In genomic region chr1:157079384-157080025, GRCm38 (mm10) we compare ENCODE assay signal across 8 mouse cellular contexts. TPM values are rescaled to one million over a fixed set of nuclear protein-coding genes. Genes with fewer than 3 reads are reported as not detected.
DNase-seq lines count a peak whose midpoint lies in the region; ATAC-seq and TF ChIP-seq lines count a peak whose summit lies in the region.
"Had no signal": no experiment of that assay in that cellular context is flagged by ENCODE, and none has a peak within 500 bp of the region (broad histone marks: within the 10 kb centered on the region; RNA-seq: fewer than 3 reads in every experiment).

No protein-coding gene starts in this region.

- H3K4me3 ChIP-seq in hindbrain, postnatal 0 days (ENCODE audit: low read length), result no peak overlapping the region

- H3K4me2 ChIP-seq in hindbrain, postnatal 0 days (ENCODE audit: low read depth, low read length), result no peak overlapping the region

- no peak overlapping the region for H3K27ac ChIP-seq in hindbrain, postnatal 0 days

- peak; percentile 68 for DNase-seq in left cerebral cortex, postnatal 4 days
- DNase-seq in left cerebral cortex, postnatal 36 days (ENCODE audit: low spot score in 2 of 2), result no peak
- DNase-seq in Muller cell, postnatal 12 days (ENCODE audit: inconsistent ontology term), result peak; percentile 97
- peak; percentile 72 for DNase-seq in hindbrain, postnatal 0 days (ENCODE audit: low spot score)
- peak; percentile 50 to 63 for DNase-seq in lung, postnatal 4 days
- DNase-seq in thymus, postnatal 0 days (ENCODE audit: low spot score), result peak; percentile 73

- TF ChIP-seq CTCF in hindbrain, postnatal 0 days (IDR thresholded peaks at IDR 0.05; ENCODE audit: low read depth), result peak; percentile 84

- intact Hi-C loops in left cerebral cortex, postnatal 4 days (cut with DNase I), result loop anchor here (5.0 kb wide), 1 partner anchor 162 kb away; no protein-coding TSS in a partner anchor
- intact Hi-C loops in left cerebral cortex, postnatal 36 days (cut with DNase I), result loop anchor here (2.0 kb wide), 1 partner anchor 337 kb away; no protein-coding TSS in a partner anchor

- no peaks in the 10 kb centered on the region for H3K9me3 ChIP-seq in hindbrain, postnatal 0 days (ENCODE audit: low read length)

- H3K9ac ChIP-seq in hindbrain, postnatal 0 days (replicated peaks; ENCODE audit: low read length), result no peak overlapping the region

- H3K4me1 ChIP-seq in hindbrain, postnatal 0 days (ENCODE audit: insufficient read depth, low read length), result no peaks in the 10 kb centered on the region

- 33% methylated on average over 11 of the region's 11 CpGs for WGBS in hindbrain, postnatal 0 days

- no peaks in the 10 kb centered on the region for H3K36me3 ChIP-seq in hindbrain, postnatal 0 days (ENCODE audit: insufficient read depth, low read length)

- ATAC-seq in common myeloid progenitor, adult 5-6 weeks (replicated peaks; ENCODE audit: low read depth, poor library complexity, severe bottlenecking), result peak; percentile 43; the same call in 1 of the 2 replicates
- ATAC-seq in hindbrain, postnatal 0 days, result peak; percentile 33; the same call in 1 of the 2 replicates

- no peaks in the 10 kb centered on the region for H3K27me3 ChIP-seq in hindbrain, postnatal 0 days (ENCODE audit: insufficient read depth, low read length)

RNA-seq across cellular contexts. Expression of gene Tex35, which starts 29.0 kb away (rescaled TPM):
- under 1 TPM in 1 of 2 experiments, not detected in 1; 0.50 TPM for total RNA-seq in left cerebral cortex, postnatal 4 days (2021)
- total RNA-seq in left cerebral cortex, postnatal 36 days (2021), result not detected
- total RNA-seq in common myeloid progenitor, adult 5-6 weeks (2017), result not detected in 2 replicates
- not detected in 2 replicates for total RNA-seq in hindbrain, postnatal 0 days (2014; rRNA removed)
- polyA plus RNA-seq in hindbrain, postnatal 0 days (2015; fragmentation: Nextera tagmentation; extraction: Ambion mirVana), result not detected in 2 replicates
- 0.53 TPM in 1 of 2 replicates, not detected in the other for polyA plus RNA-seq in thymus, postnatal 0 days (2015; fragmentation: Nextera tagmentation; extraction: Ambion mirVana)
- total RNA-seq: heart, postnatal 36 days had no signal

Comparison
In these comparisons a context has a peak if more than half of its experiments do, and no peak if none do; other contexts are left out.
1. DNase-seq: peak in left cerebral cortex, postnatal 4 days (single experiment), Muller cell, postnatal 12 days (single experiment), hindbrain, postnatal 0 days (single experiment), lung, postnatal 4 days (2 of 2) and thymus, postnatal 0 days (single experiment); none in left cerebral cortex, postnatal 36 days (0 of 2).